Comparison of ENCODE assay signal across 8 mouse cellular contexts in the genomic region with DNA sequence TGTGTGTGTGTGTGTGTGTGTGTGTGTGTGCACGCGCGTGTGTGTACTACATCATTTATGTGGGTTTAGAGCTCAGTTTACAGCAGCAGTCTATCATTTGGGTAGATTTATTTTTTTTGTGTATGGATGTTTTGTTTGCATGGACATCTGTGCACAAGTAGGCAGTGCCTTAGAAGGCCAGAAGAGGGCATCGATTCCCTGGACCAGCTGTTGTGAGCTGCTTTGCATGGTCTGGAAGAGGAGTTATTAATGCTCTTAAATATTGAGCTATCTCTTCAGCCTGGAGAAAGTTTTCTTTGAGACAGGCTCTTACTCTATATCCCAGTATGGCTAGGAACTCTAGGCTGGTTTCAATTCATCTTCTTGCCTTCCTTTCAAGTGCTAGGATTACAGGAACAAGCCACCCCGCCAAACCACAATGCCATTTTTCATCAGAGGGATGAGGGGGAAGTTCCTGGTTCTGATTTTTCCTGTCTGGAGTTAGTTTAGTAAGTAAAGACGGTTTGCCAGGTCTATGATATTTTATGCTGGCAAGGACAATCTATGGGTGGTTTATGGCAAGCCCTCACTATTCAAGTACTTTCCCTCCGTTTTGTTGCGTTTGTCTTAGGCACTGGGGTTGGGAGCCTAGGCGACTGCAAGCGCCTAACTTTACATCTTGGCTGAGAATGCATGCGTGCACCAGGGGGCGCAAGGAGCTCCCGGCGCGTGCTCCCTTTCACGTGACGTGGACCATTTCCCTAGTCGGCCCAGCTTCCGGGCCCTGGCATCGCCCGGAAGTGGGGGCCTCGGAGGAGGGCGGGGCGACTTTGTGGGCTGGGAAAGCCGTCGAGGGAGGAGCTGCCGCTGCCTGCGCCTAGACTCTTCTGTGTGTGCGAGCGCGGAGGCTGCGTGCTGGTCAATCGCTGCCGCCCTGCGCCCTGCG. TPM values are rescaled to one million over a fixed set of nuclear protein-coding genes. Genes with fewer than 3 reads are reported as not detected.
DNase-seq lines count a peak whose midpoint lies in the region; ATAC-seq and TF ChIP-seq lines count a peak whose summit lies in the region.

A gene (plus strand): TSS at position 859 of the 925 bp plus-strand sequence.

- peak within 1 kb of the TSS; percentile 93 for H3K9ac ChIP-seq in MEL (ENCODE audit: control insufficient read depth, low read depth, low read length, poor library complexity, severe bottlenecking)
- H3K9ac ChIP-seq in forebrain, postnatal 0 days: peak within 1 kb of the TSS; percentile 56
- H3K9ac ChIP-seq in lung, embryonic 16.5 days (ENCODE audit: low read length): peak within 1 kb of the TSS; percentile 73

- TF ChIP-seq CTCF in MEL (IDR thresholded peaks at IDR 0.05 in 2 of 3, conservative IDR thresholded peaks at IDR 0.05 in 1 of 3; ENCODE audit: control insufficient read depth in 1 of 3, insufficient read depth in 1 of 3, low read depth in 2 of 3, low read length in 3 of 3, poor library complexity in 1 of 3, severe bottlenecking in 1 of 3): peak in 2 of 3 experiments; percentile 76 to 81; a peak in 5 of 6 replicates
- TF ChIP-seq CTCF in cerebellum, adult 2 months (IDR thresholded peaks at IDR 0.05; ENCODE audit: borderline replicate concordance, insufficient read depth, low read depth, low read length): peak; percentile 62; the same call in 1 of the 2 replicates
- peak; percentile 82 for TF ChIP-seq CTCF in forebrain, postnatal 0 days (IDR thresholded peaks at IDR 0.05; ENCODE audit: low read depth)

- peak; percentile 54 for TF ChIP-seq RAD21 in MEL (IDR thresholded peaks at IDR 0.05; ENCODE audit: low read depth, low read length)

- no peaks in the 10 kb centered on the region; a peak in 2 of 4 replicates for H3K36me3 ChIP-seq in MEL (ENCODE audit: control insufficient read depth in 1 of 2, insufficient read depth in 2 of 2, low read length in 2 of 2)
- H3K36me3 ChIP-seq in forebrain, postnatal 0 days (ENCODE audit: insufficient read depth): no peaks in the 10 kb centered on the region
- no peaks in the 10 kb centered on the region for H3K36me3 ChIP-seq in lung, embryonic 16.5 days (ENCODE audit: control insufficient read depth, insufficient read depth, low read length)

- peaks cover 5% of the 10 kb centered on the region for H3K79me2 ChIP-seq in MEL (ENCODE audit: control insufficient read depth, insufficient read depth, low read length, poor library complexity)

- peak within 1 kb of the TSS; percentile 45 for H3K4me2 ChIP-seq in forebrain, postnatal 0 days (ENCODE audit: low read depth)
- peak within 1 kb of the TSS; percentile 51 for H3K4me2 ChIP-seq in lung, embryonic 16.5 days (ENCODE audit: low read depth, low read length)

- no peaks in the 10 kb centered on the region for H3K9me3 ChIP-seq in MEL (replicated peaks; ENCODE audit: insufficient read depth, low read length)
- no peaks in the 10 kb centered on the region for H3K9me3 ChIP-seq in forebrain, postnatal 0 days (ENCODE audit: low read length)
- H3K9me3 ChIP-seq in lung, embryonic 16.5 days (ENCODE audit: control insufficient read depth, low read length): no peaks in the 10 kb centered on the region

- ATAC-seq in forebrain, postnatal 0 days: peak; percentile 98
- ATAC-seq in lung, embryonic 16.5 days (ENCODE audit: low read depth): peak; percentile 99

- peak within 1 kb of the TSS; percentile 88 to 96 for H3K4me3 ChIP-seq in MEL (ENCODE audit: control insufficient read depth in 1 of 2, insufficient read depth in 1 of 2, low read depth in 2 of 2, low read length in 2 of 2)
- peak within 1 kb of the TSS; percentile 81 for H3K4me3 ChIP-seq in cerebellum, adult 2 months (replicated peaks; ENCODE audit: insufficient read depth, low read depth, low read length)
- peak within 1 kb of the TSS; percentile 58 for H3K4me3 ChIP-seq in forebrain, postnatal 0 days (ENCODE audit: low read depth, low read length)
- H3K4me3 ChIP-seq in lung, embryonic 16.5 days (ENCODE audit: low read length): peak within 1 kb of the TSS; percentile 60

- H3K4me1 ChIP-seq in MEL (ENCODE audit: control insufficient read depth in 1 of 2, insufficient read depth in 2 of 2, low read length in 2 of 2): peaks cover 0 to 2% of the 10 kb centered on the region in 2 experiments; a peak in 1 of 4 replicates
- H3K4me1 ChIP-seq in cerebellum, adult 2 months (ENCODE audit: control insufficient read depth, insufficient read depth, low read length): 0 out of 2 replicates have a peak, but pooled peaks cover 2% of the 10 kb centered on the region
- peaks cover 3% of the 10 kb centered on the region for H3K4me1 ChIP-seq in forebrain, postnatal 0 days (ENCODE audit: insufficient read depth)
- no peaks in the 10 kb centered on the region for H3K4me1 ChIP-seq in lung, embryonic 16.5 days (replicated peaks; ENCODE audit: control insufficient read depth, insufficient read depth, low read length)

- no peaks in the 10 kb centered on the region for H3K27me3 ChIP-seq in MEL (ENCODE audit: control insufficient read depth in 1 of 2, insufficient read depth in 2 of 2, low read length in 2 of 2)
- no peaks in the 10 kb centered on the region for H3K27me3 ChIP-seq in cerebellum, adult 2 months (ENCODE audit: control insufficient read depth, insufficient read depth, low read length)
- H3K27me3 ChIP-seq in forebrain, postnatal 0 days (ENCODE audit: insufficient read depth, low read length): no peaks in the 10 kb centered on the region
- no peaks in the 10 kb centered on the region for H3K27me3 ChIP-seq in lung, embryonic 16.5 days (ENCODE audit: control insufficient read depth, insufficient read depth, low read depth, low read length)

- H3K27ac ChIP-seq in MEL (ENCODE audit: control insufficient read depth, low read depth, low read length): peak within 1 kb of the TSS; percentile 54
- H3K27ac ChIP-seq in cerebellum, adult 2 months (ENCODE audit: insufficient read depth, low read length): peak within 1 kb of the TSS; percentile 55; the same call in 1 of the 2 replicates
- peak within 1 kb of the TSS; percentile 59; the same call in 1 of the 2 replicates for H3K27ac ChIP-seq in forebrain, postnatal 0 days (ENCODE audit: low read depth, low read length)
- H3K27ac ChIP-seq in lung, embryonic 16.5 days (ENCODE audit: low read length): peak within 1 kb of the TSS; percentile 73; the same call in 1 of the 2 replicates

- WGBS in cerebellum, adult 2 months: 7% methylated on average over 36 of the region's 36 CpGs
- WGBS in forebrain, postnatal 0 days: 30% methylated on average over 36 of the region's 36 CpGs
- WGBS in lung, embryonic 16.5 days: 19% methylated on average over 35 of the region's 36 CpGs

- peak; percentile 93 for DNase-seq in MEL (ENCODE audit: low read depth, low spot score)
- peak; percentile 79 to 88 for DNase-seq in cerebellum, adult 2 months
- DNase-seq in forebrain, postnatal 0 days: peak; percentile 93
- peak; percentile 92 for DNase-seq in heart, postnatal 4 days
- peak; percentile 39 for DNase-seq in layer of hippocampus, adult 9-10 months (ENCODE audit: low spot score)
- peak; percentile 54 for DNase-seq in ovary, postnatal 10 days (ENCODE audit: low spot score)
- DNase-seq in thymus, postnatal 10 days (ENCODE audit: low spot score in 2 of 2): peak; percentile 86 to 90

- TF ChIP-seq POLR2A in MEL (IDR thresholded peaks at IDR 0.05; ENCODE audit: control insufficient read depth in 1 of 2, insufficient read depth in 1 of 2, low read depth in 1 of 2, low read length in 2 of 2, poor library complexity in 1 of 2): peak; percentile 61 to 76
- peak; percentile 58; the same call in 1 of the 2 replicates for TF ChIP-seq POLR2A in cerebellum, adult 2 months (IDR thresholded peaks at IDR 0.05; ENCODE audit: borderline replicate concordance, insufficient read depth, low read length)

- TF ChIP-seq EP300 in MEL (IDR thresholded peaks at IDR 0.05; ENCODE audit: low read depth in 1 of 2, low read length in 2 of 2): no peak

TF ChIP-seq in MEL, 35 proteins besides CTCF, POLR2A, EP300 and RAD21 (continues in another document):
- peak; percentile 86 for TF ChIP-seq SIN3A (IDR thresholded peaks at IDR 0.05; ENCODE audit: low read length)
- TF ChIP-seq MYC (IDR thresholded peaks at IDR 0.05; ENCODE audit: low read depth, low read length): peak; percentile 87
- TF ChIP-seq NELFE (IDR thresholded peaks at IDR 0.05; ENCODE audit: low read depth, low read length): peak; percentile 66
- TF ChIP-seq TBP (IDR thresholded peaks at IDR 0.05; ENCODE audit: low read depth, low read length): peak; percentile 25; the same call in 1 of the 2 replicates
- no peak for TF ChIP-seq GABPA (IDR thresholded peaks at IDR 0.05; ENCODE audit: low read depth, low read length)
- peak; percentile 95 for TF ChIP-seq BHLHE40 (IDR thresholded peaks at IDR 0.05; ENCODE audit: borderline replicate concordance, low read depth, low read length)
- TF ChIP-seq E2F4 (IDR thresholded peaks at IDR 0.05; ENCODE audit: borderline replicate concordance, low read depth, low read length): no peak
- peak; percentile 84 for TF ChIP-seq MXI1 (IDR thresholded peaks at IDR 0.05; ENCODE audit: low read depth, low read length)
- TF ChIP-seq MAZ (IDR thresholded peaks at IDR 0.05; ENCODE audit: low read depth, low read length): peak; percentile 92
- TF ChIP-seq ZKSCAN1 (IDR thresholded peaks at IDR 0.05; ENCODE audit: low read depth, low read length): no peak
- no peak for TF ChIP-seq CHD2 (IDR thresholded peaks at IDR 0.05; ENCODE audit: low read length)
- peak; percentile 90 for TF ChIP-seq USF1 (IDR thresholded peaks at IDR 0.05; ENCODE audit: low read depth, low read length)
- TF ChIP-seq ZNF384 (IDR thresholded peaks at IDR 0.05; ENCODE audit: low read depth, low read length): no peak
- TF ChIP-seq ELF1 (IDR thresholded peaks at IDR 0.05; ENCODE audit: low read depth, low read length): peak; percentile 92
- TF ChIP-seq ETS1 (IDR thresholded peaks at IDR 0.05; ENCODE audit: low read depth, low read length): peak; percentile 67
- TF ChIP-seq KAT2A (conservative IDR thresholded peaks at IDR 0.05; ENCODE audit: low read depth, low read length): no peak
- peak; percentile 60 for TF ChIP-seq ZC3H11A (IDR thresholded peaks at IDR 0.05; ENCODE audit: low read depth, low read length)
- TF ChIP-seq POLR2AphosphoS2 (IDR thresholded peaks at IDR 0.05; ENCODE audit: low read length): 0 out of 2 replicates have a peak, but pooled peaks have one; percentile 48
- peak; percentile 73 for TF ChIP-seq HCFC1 (IDR thresholded peaks at IDR 0.05; ENCODE audit: low read depth, low read length)

RNA-seq across cellular contexts. Expression of the gene that starts here (rescaled TPM):
- 2.2 and 2.6 TPM in 2 replicates for total RNA-seq in MEL (2012; rRNA removed)
- 1 to 10 TPM in 1 of 2 experiments, not detected in 1; 1.7 TPM for polyA plus RNA-seq in MEL (2012; ENCODE audit: insufficient read depth in 1 of 2, insufficient read length in 2 of 2, low read depth in 1 of 2, low replicate concordance in 2 of 2, missing spikeins in 1 of 2)
- polyA plus RNA-seq in cerebellum, adult 2 months (2012; rRNA removed): 2.7 and 3.3 TPM in 2 replicates
- 11.7 and 14.6 TPM in 2 replicates for total RNA-seq in forebrain, postnatal 0 days (2014; rRNA removed)
- 4.2 and 6.5 TPM in 2 replicates for polyA plus RNA-seq in forebrain, postnatal 0 days (2015; fragmentation: Nextera tagmentation; extraction: Ambion mirVana)
- 10 to 100 TPM; 13.1 to 15.0 TPM for total RNA-seq in heart, postnatal 4 days (2021)
- 26.7 and 27.9 TPM in 2 replicates for polyA plus RNA-seq in lung, embryonic 16.5 days (2015; fragmentation: Nextera tagmentation; extraction: Ambion mirVana)

Comparison
In these comparisons a context has a peak if more than half of its experiments do, and no peak if none do; other contexts are left out.
1. Peak in every context shown above with its lines: DNase-seq, ATAC-seq, H3K4me3 ChIP-seq and H3K27ac ChIP-seq.
2. DNase-seq: peak in every context shown above with its lines; median percentile 93 in MEL; 93 in forebrain, postnatal 0 days; 92 in heart, postnatal 4 days; 88 in thymus, postnatal 10 days; 84 in cerebellum, adult 2 months; 54 in ovary, postnatal 10 days; 39 in layer of hippocampus, adult 9-10 months.